In genomic region chr9:64234768-64235435, GRCm38 (mm10) we compare ENCODE assay signal across 11 mouse cellular contexts. TPM values are rescaled to one million over a fixed set of nuclear protein-coding genes. Genes with fewer than 3 reads are reported as not detected.
DNase-seq lines count a peak whose midpoint lies in the region; ATAC-seq and TF ChIP-seq lines count a peak whose summit lies in the region.
"Had no signal": no experiment of that assay in that cellular context is flagged by ENCODE, and none has a peak within 500 bp of the region (broad histone marks: within the 10 kb centered on the region; RNA-seq: fewer than 3 reads in every experiment).

TSS of gene Uchl4 (plus strand) at chr9:64235201.

- TF ChIP-seq CTCF in left cerebral cortex, adult 2 months (IDR thresholded peaks at IDR 0.05) = no peak

- 61% methylated on average over 8 of the region's 8 CpGs for WGBS in embryonic facial prominence, embryonic 11.5 days

- 0 out of 2 replicates have a peak within 1 kb of the TSS, but pooled peaks have one; percentile 34 for H3K27ac ChIP-seq in left cerebral cortex, adult 2 months
- peak within 1 kb of the TSS; percentile 16; the same call in 1 of the 2 replicates for H3K27ac ChIP-seq in embryonic facial prominence, embryonic 11.5 days (replicated peaks; ENCODE audit: low read depth, low read length)

- no peaks in the 10 kb centered on the region for H3K9me3 ChIP-seq in embryonic facial prominence, embryonic 11.5 days (replicated peaks; ENCODE audit: control insufficient read depth, low read length)
- H3K9me3 ChIP-seq: megakaryocyte, embryonic 14.5 days had no signal

- H3K27me3 ChIP-seq in embryonic facial prominence, embryonic 11.5 days (ENCODE audit: control insufficient read depth, insufficient read depth, low read length) = no peaks in the 10 kb centered on the region
- H3K27me3 ChIP-seq: megakaryocyte, embryonic 14.5 days had no signal

- H3K4me1 ChIP-seq in embryonic facial prominence, embryonic 11.5 days (ENCODE audit: control insufficient read depth, insufficient read depth, low read length) = peaks cover 3% of the 10 kb centered on the region; the same call in 1 of the 2 replicates

- intact Hi-C loops in left cerebral cortex, adult 2 months (cut with DNase I) = no loop called here
- intact Hi-C loops in left cerebral cortex, postnatal 14 days (cut with DNase I) = no loop called here

- H3K4me2 ChIP-seq in embryonic facial prominence, embryonic 11.5 days (ENCODE audit: low read depth, low read length) = no peak within 1 kb of the TSS

- H3K9ac ChIP-seq in embryonic facial prominence, embryonic 11.5 days (replicated peaks; ENCODE audit: low read length) = no peak within 1 kb of the TSS

- ATAC-seq in embryonic facial prominence, embryonic 11.5 days (replicated peaks; ENCODE audit: insufficient number of reproducible peaks, low FRiP score, low TSS enrichment, low read depth) = no peak
- no peak for ATAC-seq in inflammation-experienced regulatory T-cells, adult 6 months

- H3K36me3 ChIP-seq in embryonic facial prominence, embryonic 11.5 days (replicated peaks; ENCODE audit: control insufficient read depth, insufficient read depth, low read depth, low read length) = no peaks in the 10 kb centered on the region

- H3K4me3 ChIP-seq in left cerebral cortex, adult 2 months = no peak within 1 kb of the TSS
- H3K4me3 ChIP-seq in embryonic facial prominence, embryonic 11.5 days (ENCODE audit: low read depth, low read length) = no peak within 1 kb of the TSS
- H3K4me3 ChIP-seq: erythroblast, embryonic 14.5 days; megakaryocyte, embryonic 14.5 days had no signal

- DNase-seq in left cerebral cortex, adult 2 months (ENCODE audit: extremely low spot score in 1 of 2, low spot score in 2 of 2) = no peak
- DNase-seq in left cerebral cortex, postnatal 14 days (ENCODE audit: low spot score in 2 of 2) = no peak
- no peak for DNase-seq in embryonic facial prominence, embryonic 11.5 days (ENCODE audit: low spot score)
- peak; percentile 65 to 70 for DNase-seq in kidney, postnatal 36 days
- DNase-seq in right cerebral cortex, postnatal 25 days = no peak
- no peak for DNase-seq in urinary bladder, postnatal 10 days (ENCODE audit: low spot score)
- DNase-seq in embryo, embryonic 10.5 days (ENCODE audit: low spot score) = no peak
- DNase-seq: cerebellum, adult 11-12 months had no signal

RNA-seq across cellular contexts. Expression of gene Uchl4, which starts in this region (rescaled TPM):
- total RNA-seq in left cerebral cortex, adult 2 months (2021) = 1 to 10 TPM; 1.5 TPM
- 1 to 10 TPM; 2.2 to 3.2 TPM for total RNA-seq in left cerebral cortex, postnatal 14 days (2021)
- 2.3 and 3.0 TPM in 2 replicates for polyA plus RNA-seq in embryonic facial prominence, embryonic 11.5 days (2014; fragmentation: Nextera tagmentation; extraction: Ambion mirVana)
- 10 to 100 TPM in 2 of 3 experiments, 1 to 10 TPM in 1; 6.5 to 12.9 (median 12.1) TPM for polyA plus RNA-seq in inflammation-experienced regulatory T-cells, adult 6 months (2017; shearing (Covaris generic))
- polyA plus RNA-seq: erythroblast, embryonic 14.5 days had no signal

Comparison
In these comparisons a context has a peak if more than half of its experiments do, and no peak if none do; other contexts are left out.
1. DNase-seq: peak in kidney, postnatal 36 days (2 of 2); none in left cerebral cortex, adult 2 months (0 of 2), left cerebral cortex, postnatal 14 days (0 of 2), embryonic facial prominence, embryonic 11.5 days (single experiment), right cerebral cortex, postnatal 25 days (single experiment), urinary bladder, postnatal 10 days (single experiment) and embryo, embryonic 10.5 days (single experiment).